In genomic region chr16:29434712-29435111, GRCm38 (mm10) we compare ENCODE assay signal across 8 mouse cellular contexts. TPM values are rescaled to one million over a fixed set of nuclear protein-coding genes. Genes with fewer than 3 reads are reported as not detected.
DNase-seq lines count a peak whose midpoint lies in the region; ATAC-seq and TF ChIP-seq lines count a peak whose summit lies in the region.

No protein-coding gene starts in this region.

- H3K9ac ChIP-seq in kidney, postnatal 0 days (ENCODE audit: low read depth, low read length): no peak overlapping the region

- no peaks in the 10 kb centered on the region for H3K36me3 ChIP-seq in kidney, postnatal 0 days (ENCODE audit: insufficient read depth, low read length)

- peak; percentile 78 for ATAC-seq in kidney, postnatal 0 days (replicated peaks; ENCODE audit: low FRiP score, low read depth)

- H3K27me3 ChIP-seq in cerebellum, adult 2 months (ENCODE audit: control insufficient read depth, insufficient read depth, low read length): no peaks in the 10 kb centered on the region
- no peaks in the 10 kb centered on the region for H3K27me3 ChIP-seq in kidney, postnatal 0 days (ENCODE audit: insufficient read depth, low read length)

- H3K9me3 ChIP-seq in kidney, postnatal 0 days (replicated peaks; ENCODE audit: low read length): no peaks in the 10 kb centered on the region

- no peak overlapping the region for H3K4me2 ChIP-seq in kidney, postnatal 0 days (ENCODE audit: low read length)

- no peak overlapping the region for H3K4me3 ChIP-seq in cerebellum, adult 2 months (replicated peaks; ENCODE audit: insufficient read depth, low read depth, low read length)
- no peak overlapping the region for H3K4me3 ChIP-seq in kidney, postnatal 0 days (replicated peaks; ENCODE audit: low read depth, low read length)

- TF ChIP-seq CTCF in cerebellum, adult 2 months (IDR thresholded peaks at IDR 0.05; ENCODE audit: borderline replicate concordance, insufficient read depth, low read depth, low read length): peak; percentile 65; the same call in 1 of the 2 replicates
- peak; percentile 77 for TF ChIP-seq CTCF in kidney, postnatal 0 days (IDR thresholded peaks at IDR 0.05; ENCODE audit: low read depth)

- H3K27ac ChIP-seq in cerebellum, adult 2 months (ENCODE audit: insufficient read depth, low read length): no peak overlapping the region
- H3K27ac ChIP-seq in kidney, postnatal 0 days: no peak overlapping the region

- no peaks in the 10 kb centered on the region for H3K4me1 ChIP-seq in cerebellum, adult 2 months (ENCODE audit: control insufficient read depth, insufficient read depth, low read length)
- H3K4me1 ChIP-seq in kidney, postnatal 0 days (replicated peaks; ENCODE audit: insufficient read depth, low read length): no peaks in the 10 kb centered on the region

- DNase-seq in 3134 (ENCODE audit: extremely low read depth, insufficient read length, low spot score) (peak; percentile 8), A20 (ENCODE audit: low read depth, low spot score) (peak; percentile 1)
- DNase-seq in cerebellum, adult 2 months: peak; percentile 27 to 29
- DNase-seq in forelimb bud, embryonic 11.5 days (ENCODE audit: low read depth, low spot score): peak; percentile 49
- DNase-seq in kidney, postnatal 0 days (ENCODE audit: low spot score): peak; percentile 50
- peak; percentile 59 for DNase-seq in lung, postnatal 14 days
- peak; percentile 47 to 68 for DNase-seq in right cerebral cortex, postnatal 10 days (ENCODE audit: low spot score in 2 of 2)
- DNase-seq in urinary bladder, adult 2 months (ENCODE audit: low spot score): no peak

- WGBS in cerebellum, adult 2 months: 11% methylated on average over 5 of the region's 5 CpGs
- 17% methylated on average over 5 of the region's 5 CpGs for WGBS in kidney, postnatal 0 days

- TF ChIP-seq POLR2A in cerebellum, adult 2 months (IDR thresholded peaks at IDR 0.05; ENCODE audit: borderline replicate concordance, insufficient read depth, low read length): no peak

RNA-seq across cellular contexts. Expression of gene Atp13a5, which starts 56.2 kb away (rescaled TPM):
- 7.6 and 8.3 TPM in 2 replicates for polyA plus RNA-seq in cerebellum, adult 2 months (2012; rRNA removed)
- polyA plus RNA-seq in kidney, postnatal 0 days (2015; fragmentation: Nextera tagmentation; extraction: Ambion mirVana): not detected in 2 replicates
- polyA plus RNA-seq in urinary bladder, adult 2 months (2012; rRNA removed): not detected in 2 replicates
